23 mouse cellular contexts compared by ENCODE assay signal in genomic region chr11:69423885-69424284, GRCm38 (mm10). TPM values are rescaled to one million over a fixed set of nuclear protein-coding genes. Genes with fewer than 3 reads are reported as not detected.
"Had no signal": no experiment of that assay in that cellular context is flagged by ENCODE, and none has a peak within 500 bp of the region (broad histone marks: within the 10 kb centered on the region; RNA-seq: fewer than 3 reads in every experiment).

No protein-coding gene starts in this region.

- ATAC-seq: liver, embryonic 12.5 days had no signal

- H3K9me3 ChIP-seq: kidney, embryonic 15.5 days; limb, embryonic 12.5 days; limb, embryonic 15.5 days; liver, embryonic 12.5 days; liver, embryonic 15.5 days; neural tube, embryonic 12.5 days; neural tube, embryonic 15.5 days; stomach, embryonic 15.5 days had no signal

- DNase-seq: kidney, adult 2 months; kidney, postnatal 10 days; kidney, postnatal 4 days; left cerebral cortex, postnatal 4 days; lung, adult 2 months; lung, postnatal 14 days; lung, postnatal 4 days; midbrain, embryonic 14.5 days; right cerebral cortex, adult 18-20 months; right cerebral cortex, postnatal 14 days; right cerebral cortex, postnatal 4 days; spleen, adult 18-20 months; thymus, postnatal 25 days had no signal

- H3K27ac ChIP-seq: kidney, embryonic 15.5 days; limb, embryonic 12.5 days; limb, embryonic 15.5 days; liver, embryonic 12.5 days; liver, embryonic 15.5 days; neural tube, embryonic 12.5 days; neural tube, embryonic 15.5 days; stomach, embryonic 15.5 days had no signal

- H3K4me3 ChIP-seq: kidney, embryonic 15.5 days; limb, embryonic 12.5 days; limb, embryonic 15.5 days; liver, embryonic 12.5 days; liver, embryonic 15.5 days; neural tube, embryonic 12.5 days; neural tube, embryonic 15.5 days; stomach, embryonic 15.5 days had no signal

- H3K36me3 ChIP-seq: kidney, embryonic 15.5 days; limb, embryonic 12.5 days; limb, embryonic 15.5 days; liver, embryonic 12.5 days; liver, embryonic 15.5 days; neural tube, embryonic 12.5 days; neural tube, embryonic 15.5 days; stomach, embryonic 15.5 days had no signal

- H3K4me2 ChIP-seq: kidney, embryonic 15.5 days; limb, embryonic 12.5 days; limb, embryonic 15.5 days; liver, embryonic 12.5 days; liver, embryonic 15.5 days; midbrain, embryonic 11.5 days; neural tube, embryonic 12.5 days; neural tube, embryonic 15.5 days; stomach, embryonic 15.5 days had no signal

- H3K9ac ChIP-seq: kidney, embryonic 15.5 days; limb, embryonic 12.5 days; limb, embryonic 15.5 days; liver, embryonic 12.5 days; liver, embryonic 15.5 days; neural tube, embryonic 12.5 days; neural tube, embryonic 15.5 days; stomach, embryonic 15.5 days had no signal

RNA-seq across cellular contexts. Expression of gene Tmem88, which starts 25.9 kb away (rescaled TPM):
- total RNA-seq: megakaryocyte-erythroid progenitor cell, adult 5-6 weeks had no signal
